Mouse (Mus musculus) midbrain, embryonic 16.5 days (tissue): ENCODE results near the gene Gm49337. TPM values are rescaled to one million over a fixed set of nuclear protein-coding genes. Genes with fewer than 3 reads are reported as not detected.

Source experiments
- ATAC-seq: fragments of 200-750 bp; cut with Nextera tagmentation; 2 replicates; pipeline ENCODE4 v1.8.0; 2017; ENCODE audit warnings: moderate TSS enrichment
- H3K27ac ChIP-seq: fragments of 300-500 bp; sonication (generic); 2 replicates; pipeline ENCODE4 v1.5.1; 2014; ENCODE audit warnings: mild to moderate bottlenecking, low read length, mixed read lengths
- H3K27me3 ChIP-seq: fragments of 300-500 bp; sonication (generic); 2 replicates; pipeline ENCODE4 v1.6.1; 2014; ENCODE audit warnings: low read depth, low read length, mixed read lengths; ENCODE audit not compliant: control insufficient read depth, insufficient read depth
- H3K36me3 ChIP-seq: fragments of 300-500 bp; sonication (generic); 2 replicates; pipeline ENCODE4 v1.6.1; 2014; ENCODE audit warnings: mild to moderate bottlenecking, low read length, moderate library complexity, mixed read lengths; ENCODE audit not compliant: control insufficient read depth, insufficient read depth
- H3K4me1 ChIP-seq: fragments of 300-500 bp; sonication (generic); 2 replicates; pipeline ENCODE4 v1.6.1; 2014; ENCODE audit warnings: mild to moderate bottlenecking, low read length, mixed read lengths; ENCODE audit not compliant: control insufficient read depth, insufficient read depth
- H3K4me2 ChIP-seq: fragments of 300-500 bp; sonication (generic); 2 replicates; pipeline ENCODE4 v1.6.1; 2014; ENCODE audit warnings: mild to moderate bottlenecking, low read length, mixed read lengths
- H3K4me3 ChIP-seq: fragments of 300-500 bp; sonication (generic); 2 replicates; pipeline ENCODE4 v1.5.1; 2014; ENCODE audit warnings: low read depth, mild to moderate bottlenecking, low read length, moderate library complexity, mixed read lengths
- H3K9ac ChIP-seq: fragments of 300-500 bp; sonication (generic); 2 replicates; pipeline ENCODE4 v1.6.1; 2014; ENCODE audit warnings: low read depth, low read length, mixed read lengths
- H3K9me3 ChIP-seq: fragments of 300-500 bp; sonication (generic); replicated peaks from 2 replicates; pipeline ENCODE4 v1.6.1; 2014; ENCODE audit warnings: mild to moderate bottlenecking, low read length, mixed read lengths; ENCODE audit not compliant: control insufficient read depth, poor library complexity, severe bottlenecking
- WGBS: fragments of 180-500 bp; shearing (Covaris S2); extraction: QIAGEN DNeasy Blood & Tissue Kit; methylation state at CpG from one replicate; pipeline ENCODE4 v1.1.7; 2014; 5-methylcytosine and 5-hydroxymethylcytosine counted together
- polyA plus RNA-seq: library from polyadenylated mRNA; unstranded; fragments of >200 nt; fragmentation: Nextera tagmentation; extraction: Ambion mirVana; gene quantifications from 2 replicates; pipeline ENCODE4 v1.2.1, GENCODE M21; 2015

Gene Gm49337
- polyA plus RNA-seq, 1 experiment from 2014 or later = not detected

GRCm38 (mm10) chr4:116152702-116153101, 20.5 kb upstream of the Gm49337 start:
- Histone ChIP-seq H3K4me1 (peaks cover 13% of the 10 kb centered on the region), H3K4me3 (no peak overlapping the region), H3K27me3 (no peaks in the 10 kb centered on the region), H3K27ac (no peak overlapping the region), H3K36me3 (peaks cover 39% of the 10 kb centered on the region), H3K4me2 (no peak overlapping the region), H3K9me3 (no peaks in the 10 kb centered on the region), H3K9ac (no peak overlapping the region)
- 93% methylated on average over 15 of the region's 15 CpGs for WGBS
- no peak for ATAC-seq

GRCm38 (mm10) chr4:116157882-116158281, 15.3 kb upstream of the Gm49337 start:
- WGBS = 95% methylated on average over 2 of the region's 2 CpGs
- H3K27ac ChIP-seq = no peak overlapping the region
- no peak for ATAC-seq

GRCm38 (mm10) chr4:116159912-116160311, 13.3 kb upstream of the Gm49337 start:
- H3K36me3 ChIP-seq = peaks cover 36% of the 10 kb centered on the region
- H3K4me1 ChIP-seq = no peaks in the 10 kb centered on the region
- no peak overlapping the region for H3K9ac ChIP-seq
- no peak overlapping the region for H3K4me2 ChIP-seq
- 0 out of 2 replicates have a peak, but pooled peaks have one; percentile 50 for ATAC-seq
- H3K9me3 ChIP-seq = no peaks in the 10 kb centered on the region
- 71% methylated on average over 3 of the region's 3 CpGs for WGBS
- no peaks in the 10 kb centered on the region for H3K27me3 ChIP-seq
- H3K4me3 ChIP-seq = no peak overlapping the region
- no peak overlapping the region for H3K27ac ChIP-seq

More at GRCm38 (mm10) chr4:116157882-116158281, 15.3 kb upstream of the Gm49337 start:
- peaks cover 52% of the 10 kb centered on the region for H3K36me3 ChIP-seq
- no peak overlapping the region for H3K4me2 ChIP-seq
- no peaks in the 10 kb centered on the region for H3K4me1 ChIP-seq
- H3K9me3 ChIP-seq = no peaks in the 10 kb centered on the region
- H3K9ac ChIP-seq = no peak overlapping the region
- no peaks in the 10 kb centered on the region for H3K27me3 ChIP-seq
- no peak overlapping the region for H3K4me3 ChIP-seq

GRCm38 (mm10) chr4:116160769-116161168, 12.4 kb upstream of the Gm49337 start:
- Histone ChIP-seq H3K27me3 (no peaks in the 10 kb centered on the region), H3K4me1 (no peaks in the 10 kb centered on the region), H3K4me2 (no peak overlapping the region), H3K9me3 (no peaks in the 10 kb centered on the region), H3K9ac (no peak overlapping the region), H3K27ac (no peak overlapping the region), H3K4me3 (no peak overlapping the region), H3K36me3 (peaks cover 31% of the 10 kb centered on the region)
- 79% methylated on average over 3 of the region's 3 CpGs for WGBS
- no peak for ATAC-seq

- no peak overlapping the region for H3K9ac ChIP-seq
- no peaks in the 10 kb centered on the region for H3K4me1 ChIP-seq
- no peak overlapping the region for H3K4me2 ChIP-seq
- H3K9me3 ChIP-seq = no peaks in the 10 kb centered on the region
- ATAC-seq = no peak
- H3K36me3 ChIP-seq = peaks cover 19% of the 10 kb centered on the region
- 75% methylated on average over 4 of the region's 4 CpGs for WGBS
- H3K4me3 ChIP-seq = no peak overlapping the region
- H3K27me3 ChIP-seq = no peaks in the 10 kb centered on the region
- no peak overlapping the region for H3K27ac ChIP-seq
Measured at GRCm38 (mm10) chr4:116162142-116162541, 11.0 kb upstream of the Gm49337 start.

GRCm38 (mm10) chr4:116164759-116165554, 8.2 kb upstream of the Gm49337 start:
- Histone ChIP-seq H3K4me1 (no peaks in the 10 kb centered on the region), H3K9ac (no peak overlapping the region), H3K27ac (no peak overlapping the region), H3K36me3 (no peaks in the 10 kb centered on the region), H3K4me3 (no peak overlapping the region), H3K9me3 (no peaks in the 10 kb centered on the region), H3K27me3 (no peaks in the 10 kb centered on the region), H3K4me2 (no peak overlapping the region)
- 83% methylated on average over 2 of the region's 2 CpGs for WGBS
- no peak for ATAC-seq

DNA sequence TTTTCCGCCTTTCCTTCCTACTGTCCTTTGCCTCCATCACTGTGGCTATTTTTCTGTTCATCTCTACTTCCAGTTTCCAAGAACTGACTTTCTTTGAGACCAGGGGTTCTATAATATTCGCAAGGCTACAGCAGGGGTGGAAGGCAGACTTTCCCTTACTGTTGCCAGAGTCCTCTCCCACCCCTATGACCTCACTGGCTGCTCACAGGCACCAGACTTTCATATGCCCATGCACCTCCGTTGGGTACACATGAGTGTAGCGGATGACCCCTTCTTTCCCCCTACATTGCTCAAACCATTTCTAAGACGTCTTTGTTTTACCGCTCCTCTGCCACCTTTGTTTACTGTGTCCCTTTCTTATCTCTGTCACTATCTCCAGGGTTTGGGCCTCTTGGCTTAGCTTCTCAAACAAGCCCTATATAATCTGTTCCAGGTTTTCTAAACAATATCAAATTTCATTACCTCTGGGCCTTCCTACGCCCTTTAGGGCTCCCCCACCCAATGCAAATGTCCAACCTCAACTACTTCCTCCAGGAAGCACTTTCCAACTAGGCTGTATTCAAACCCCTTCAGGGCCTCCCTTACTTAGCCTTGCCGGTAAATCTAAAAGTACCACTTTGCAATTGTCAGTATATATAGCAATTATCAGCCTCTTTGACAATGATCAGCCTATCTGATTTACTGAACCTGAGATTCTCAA, 7.3 kb upstream of the Gm49337 start:
- Histone ChIP-seq H3K27ac (no peak overlapping the region), H3K27me3 (no peaks in the 10 kb centered on the region), H3K9me3 (no peaks in the 10 kb centered on the region), H3K4me3 (no peak overlapping the region), H3K4me1 (no peaks in the 10 kb centered on the region), H3K36me3 (no peaks in the 10 kb centered on the region), H3K9ac (no peak overlapping the region), H3K4me2 (no peak overlapping the region)
- 78% methylated on average over 8 of the region's 8 CpGs for WGBS
- no peak for ATAC-seq

- WGBS = 38% methylated on average over 7 of the region's 7 CpGs
- H3K36me3 ChIP-seq = no peaks in the 10 kb centered on the region
- no peaks in the 10 kb centered on the region for H3K27me3 ChIP-seq
- H3K9me3 ChIP-seq = no peaks in the 10 kb centered on the region
- H3K4me2 ChIP-seq = no peak within 1 kb of the TSS
- no peaks in the 10 kb centered on the region for H3K4me1 ChIP-seq
- ATAC-seq = no peak
- no peak within 1 kb of the TSS for H3K27ac ChIP-seq
- H3K4me3 ChIP-seq = no peak within 1 kb of the TSS
- no peak within 1 kb of the TSS for H3K9ac ChIP-seq
Measured at GRCm38 (mm10) chr4:116167404-116167803, 5.8 kb upstream of the Gm49337 start, which contains the start of gene Tspan1. TSS of gene Tspan1 (minus strand) at chr4:116167601.
